Mouse (Mus musculus) regulatory T cell (primary cell): ENCODE data around the gene Dst.

ENCODE experiments used
- in situ Hi-C: fragments of 300-600 bp; cut with MboI, MseI; formaldehyde crosslinking; loops from one replicate; pipeline ENCODE4 v1.15.1; 2025; ENCODE audit warnings: high pct_unique_total_duplicates

The Dst gene

DNA sequence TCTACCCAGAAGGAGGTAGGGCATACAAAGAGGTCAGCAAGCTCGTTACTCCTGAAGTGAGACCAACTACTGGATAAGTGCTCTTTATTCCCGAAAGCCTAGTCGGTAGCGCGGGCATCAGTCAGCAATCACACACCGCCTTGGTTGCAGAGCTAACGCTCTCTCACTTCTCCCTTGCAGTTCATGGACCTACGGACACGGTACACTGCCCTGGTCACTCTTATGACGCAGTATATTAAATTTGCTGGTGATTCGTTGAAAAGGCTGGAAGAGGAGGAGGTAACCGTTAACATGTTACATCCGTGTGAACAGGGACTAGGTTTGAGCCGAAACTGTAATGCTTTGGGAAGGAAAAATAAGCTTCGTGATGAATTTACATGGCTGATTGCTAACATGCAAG is 266.5 kb downstream of the Dst start:
- in situ Hi-C loops, result no loop called here

DNA sequence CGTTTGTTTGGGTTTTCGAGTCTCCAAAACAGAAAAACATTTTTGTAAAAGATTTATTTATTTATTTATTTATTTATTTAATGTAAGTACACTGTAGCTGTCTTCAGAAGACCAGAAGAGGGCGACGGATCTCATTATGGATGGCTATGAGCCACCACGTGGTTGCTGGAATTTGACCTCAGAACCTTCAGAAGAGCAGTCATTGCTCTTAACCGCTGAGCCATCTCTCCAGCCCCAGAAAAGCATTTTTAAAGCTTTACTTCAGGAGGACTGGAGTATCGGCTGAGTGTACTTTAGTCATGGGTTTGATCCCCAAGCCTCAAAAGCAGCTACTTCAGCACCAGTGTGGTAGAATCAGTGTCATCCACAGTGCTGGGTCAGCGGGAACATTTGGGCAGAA is 266.9 kb downstream of the Dst start:
- in situ Hi-C loops, result no loop called here

DNA sequence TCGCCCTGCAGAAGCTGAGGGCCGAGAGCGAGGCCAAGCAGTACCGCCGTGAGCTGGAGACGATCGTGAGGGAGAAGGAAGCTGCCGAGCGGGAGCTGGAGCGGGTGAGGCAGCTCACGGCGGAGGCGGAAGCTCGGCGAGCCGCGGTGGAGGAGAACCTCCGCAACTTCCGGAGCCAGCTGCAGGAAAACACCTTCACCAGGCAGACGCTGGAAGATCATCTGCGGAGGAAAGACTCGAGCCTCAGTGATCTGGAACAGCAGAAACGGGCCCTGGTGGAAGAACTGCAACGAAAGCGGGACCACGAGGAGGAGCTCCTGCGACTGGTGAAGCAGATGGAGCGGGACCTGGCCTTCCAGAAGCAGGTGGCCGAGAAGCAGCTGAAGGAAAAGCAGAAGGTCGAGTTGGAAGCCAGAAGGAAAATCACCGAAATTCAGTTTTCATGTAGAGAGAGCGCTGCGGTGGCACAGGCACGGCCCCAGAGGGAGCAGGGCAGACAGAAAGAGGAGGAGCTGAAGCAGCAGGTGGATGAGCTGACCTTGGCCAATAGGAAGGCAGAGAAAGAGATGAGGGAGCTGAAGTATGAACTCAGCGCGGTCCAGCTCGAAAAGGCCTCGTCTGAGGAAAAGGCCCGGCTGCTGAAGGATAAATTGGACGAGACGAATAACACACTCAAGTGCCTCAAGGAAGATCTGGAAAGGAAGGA is 270.1 kb downstream of the Dst start:
- in situ Hi-C loops, result no loop called here

DNA sequence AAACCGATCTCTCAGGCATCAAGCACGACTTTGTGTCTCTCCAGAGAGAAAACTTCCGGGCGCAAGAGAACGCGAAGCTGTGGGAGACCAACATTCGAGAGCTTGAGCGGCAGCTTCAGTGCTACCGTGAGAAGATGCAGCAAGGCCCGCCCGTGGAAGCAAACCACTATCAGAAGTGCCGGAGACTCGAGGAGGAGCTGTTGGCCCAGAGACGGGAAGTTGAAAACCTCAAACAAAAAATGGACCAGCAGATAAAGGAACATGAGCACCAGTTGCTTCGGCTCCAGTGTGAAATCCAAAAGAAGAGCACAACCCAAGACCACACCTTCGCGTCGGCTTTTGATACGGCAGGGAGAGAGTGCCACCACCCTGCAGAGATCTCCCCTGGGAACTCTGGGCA is 271.7 kb downstream of the Dst start:
- in situ Hi-C loops, result no loop called here

DNA sequence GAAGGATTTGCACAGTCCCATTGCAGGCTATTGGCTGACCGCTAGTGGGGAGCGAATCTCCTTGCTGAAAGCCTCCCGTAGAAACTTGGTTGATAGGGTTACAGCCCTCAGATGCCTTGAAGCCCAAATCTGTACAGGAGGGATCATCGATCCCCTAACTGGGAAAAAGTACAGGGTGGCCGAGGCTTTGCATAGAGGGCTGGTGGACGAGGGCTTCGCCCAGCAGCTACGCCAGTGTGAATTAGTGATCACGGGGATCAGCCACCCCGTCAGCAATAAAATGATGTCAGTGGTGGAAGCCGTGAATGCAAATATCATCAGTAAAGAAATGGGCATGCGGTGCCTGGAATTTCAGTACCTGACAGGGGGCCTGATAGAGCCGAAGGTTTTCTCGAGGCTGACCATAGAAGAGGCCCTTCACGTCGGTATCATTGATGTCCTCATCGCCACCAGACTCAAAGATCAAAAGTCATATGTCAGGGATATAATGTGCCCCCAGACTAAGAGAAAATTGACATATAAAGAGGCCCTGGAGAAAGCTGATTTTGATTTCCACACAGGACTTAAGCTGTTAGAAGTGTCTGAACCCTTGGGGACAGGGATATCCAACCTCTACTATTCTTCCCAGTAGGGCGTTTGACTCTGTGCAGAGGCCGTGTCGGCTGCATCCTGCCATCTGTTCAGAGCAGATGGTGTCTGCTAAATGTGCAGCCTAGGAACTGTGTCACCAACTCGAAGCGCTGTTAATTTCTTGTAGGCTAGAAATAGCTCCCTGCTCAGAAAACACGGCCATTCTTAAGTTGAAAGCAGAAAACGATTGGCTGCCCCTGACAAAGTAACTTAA is 274.6 kb downstream of the Dst start:
- in situ Hi-C loops, result no loop called here

DNA sequence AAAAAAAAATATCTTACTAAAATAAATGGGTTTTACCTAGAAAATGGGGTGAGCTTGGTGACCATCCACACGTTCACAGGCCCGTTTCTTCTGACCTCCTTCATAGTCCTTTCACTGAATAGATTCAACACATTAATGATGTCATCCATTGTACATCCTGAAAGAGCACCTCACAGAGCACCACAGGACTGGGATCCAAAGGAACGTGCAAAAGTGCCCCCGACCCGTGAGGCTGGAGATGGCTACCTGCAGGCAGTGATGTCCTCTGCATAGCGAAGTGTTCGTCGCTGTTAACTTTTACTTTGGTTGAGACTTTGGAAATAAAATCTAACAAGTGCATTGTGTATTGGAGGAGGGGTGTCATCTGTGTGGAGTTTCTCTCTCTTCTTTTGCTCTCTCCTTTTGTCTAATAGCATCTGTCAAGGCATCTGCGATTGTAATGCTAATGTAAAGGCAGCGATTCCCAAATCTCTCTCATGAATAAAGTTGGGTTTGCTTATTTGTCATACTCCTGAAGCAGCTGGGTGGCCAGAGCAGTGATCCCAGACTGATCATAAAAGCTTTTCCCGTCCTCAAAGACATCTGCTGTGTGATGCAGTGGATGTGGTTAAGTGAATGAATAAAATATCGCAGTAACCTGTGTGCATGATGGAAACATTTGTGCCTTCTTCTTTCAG is 275.4 kb downstream of the Dst start:
- in situ Hi-C loops, result no loop called here

DNA sequence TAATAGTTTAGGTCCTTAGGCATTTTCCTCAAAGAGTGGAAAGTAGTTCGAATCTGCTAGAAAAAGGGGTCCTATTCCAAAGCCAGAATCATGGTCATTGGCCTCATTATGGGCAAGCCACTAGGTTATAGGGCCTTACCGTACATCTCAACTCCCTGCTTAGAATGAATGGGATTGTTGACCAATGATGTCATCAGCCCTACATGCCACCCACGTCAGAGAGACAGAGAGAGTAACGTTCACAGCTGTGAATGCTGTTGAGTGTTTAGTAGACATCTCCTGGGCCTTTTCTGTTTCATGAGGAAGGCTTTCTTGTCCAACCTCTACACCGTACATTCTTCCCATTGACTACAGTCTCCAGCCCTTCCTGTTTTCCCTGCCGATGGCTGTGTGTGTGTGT is 276.2 kb downstream of the Dst start:
- in situ Hi-C loops, result no loop called here

DNA sequence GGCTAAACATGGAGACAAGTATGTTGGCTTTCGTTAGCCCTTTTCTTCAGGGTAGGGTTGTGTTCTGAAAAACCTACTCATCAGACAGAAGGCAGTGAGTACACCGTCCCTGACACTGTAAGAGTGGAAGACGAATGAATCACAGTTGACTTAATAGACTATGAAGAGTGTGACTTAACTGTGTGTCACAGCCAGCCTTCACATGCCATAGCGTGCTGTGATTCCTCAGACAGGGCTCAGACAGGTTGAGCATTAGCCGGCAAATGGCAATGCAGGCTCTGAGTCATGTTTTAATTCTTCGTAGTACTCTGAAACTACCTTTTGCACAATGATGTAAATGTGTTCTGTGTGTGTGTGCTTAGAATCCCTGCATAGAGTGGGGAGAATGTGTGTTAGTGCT is 278.0 kb downstream of the Dst start:
- in situ Hi-C loops, result no loop called here

DNA sequence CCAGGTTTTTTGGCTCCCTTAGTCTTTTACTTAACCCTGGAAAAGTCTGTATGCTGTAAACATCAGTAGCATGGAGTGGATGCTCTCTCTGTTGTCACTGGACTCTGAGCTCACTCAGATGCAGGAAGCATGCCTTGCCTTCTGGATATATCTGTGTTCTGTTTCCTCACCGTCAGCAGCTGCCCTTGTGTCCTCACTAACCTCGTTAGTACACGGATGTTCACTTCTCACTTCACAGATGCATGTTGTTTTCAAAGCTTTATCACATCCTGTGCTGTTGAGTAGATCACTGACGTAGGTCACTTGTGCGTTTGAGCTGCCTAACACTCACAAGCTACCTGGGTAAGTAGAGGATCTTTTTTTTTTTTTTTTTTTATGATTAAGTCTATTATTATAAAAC is 279.5 kb downstream of the Dst start:
- in situ Hi-C loops, result no loop called here

DNA sequence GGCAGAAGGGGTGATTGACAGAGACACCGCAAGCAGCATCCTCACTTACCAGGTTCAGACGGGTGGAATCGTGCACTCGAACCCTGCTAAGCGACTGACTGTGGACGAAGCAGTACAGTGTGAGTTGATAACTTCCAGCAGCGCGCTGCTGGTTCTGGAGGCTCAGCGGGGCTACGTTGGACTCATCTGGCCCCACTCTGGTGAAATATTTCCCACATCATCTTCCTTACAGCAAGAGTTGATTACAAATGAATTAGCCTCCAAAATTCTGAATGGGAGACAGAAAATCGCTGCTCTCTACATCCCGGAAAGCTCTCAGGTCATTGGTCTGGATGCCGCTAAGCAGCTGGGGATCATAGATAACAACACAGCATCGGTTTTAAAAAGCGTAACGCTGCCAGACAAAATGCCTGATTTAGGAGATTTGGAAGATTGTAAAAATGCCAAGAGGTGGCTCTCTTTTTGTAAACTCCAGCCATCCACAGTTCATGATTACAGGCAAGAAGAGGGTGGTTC is 280.8 kb downstream of the Dst start:
- in situ Hi-C loops, result no loop called here

DNA sequence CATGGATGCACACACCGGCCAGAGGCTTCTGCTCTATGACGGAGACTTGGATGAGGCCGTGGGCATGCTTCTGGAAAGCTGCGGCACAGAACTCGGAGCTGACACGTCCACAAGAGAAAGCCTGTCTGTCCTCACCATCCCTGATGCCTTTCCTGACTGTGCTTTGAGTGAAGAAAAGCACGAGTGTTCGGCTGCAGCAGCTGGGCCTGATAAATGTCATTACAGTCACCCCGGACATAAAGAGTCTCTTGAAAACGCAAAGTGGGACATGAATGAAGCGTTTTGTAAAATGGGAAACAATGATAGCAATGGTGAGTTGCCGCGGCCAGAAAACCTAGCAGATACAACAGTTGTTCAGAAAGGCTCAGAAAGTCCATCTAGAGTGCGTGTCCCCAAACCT is 281.3 kb downstream of the Dst start:
- in situ Hi-C loops, result no loop called here

DNA sequence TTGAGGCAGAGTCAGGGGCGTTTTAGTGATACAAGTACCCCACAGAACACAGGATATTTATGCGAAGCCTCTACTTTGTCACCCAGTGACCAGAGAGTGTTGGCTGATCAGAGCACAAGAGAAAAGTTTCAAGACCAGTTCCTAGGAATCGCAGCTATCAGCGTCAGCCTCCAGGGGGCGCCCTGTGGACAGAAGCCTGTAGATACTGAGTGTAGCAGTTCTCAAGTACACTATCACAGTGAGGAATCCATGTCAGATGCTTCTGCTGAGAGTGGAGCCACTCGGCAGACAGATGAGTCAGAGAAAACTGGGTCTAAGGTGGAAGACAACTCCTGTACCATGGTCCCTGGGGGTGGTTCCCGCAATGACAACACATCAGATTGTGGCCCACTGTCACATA is 281.9 kb downstream of the Dst start:
- in situ Hi-C loops, result loop anchor here (5.0 kb wide), 1 partner anchor 498 kb away; no protein-coding TSS in a partner anchor

DNA sequence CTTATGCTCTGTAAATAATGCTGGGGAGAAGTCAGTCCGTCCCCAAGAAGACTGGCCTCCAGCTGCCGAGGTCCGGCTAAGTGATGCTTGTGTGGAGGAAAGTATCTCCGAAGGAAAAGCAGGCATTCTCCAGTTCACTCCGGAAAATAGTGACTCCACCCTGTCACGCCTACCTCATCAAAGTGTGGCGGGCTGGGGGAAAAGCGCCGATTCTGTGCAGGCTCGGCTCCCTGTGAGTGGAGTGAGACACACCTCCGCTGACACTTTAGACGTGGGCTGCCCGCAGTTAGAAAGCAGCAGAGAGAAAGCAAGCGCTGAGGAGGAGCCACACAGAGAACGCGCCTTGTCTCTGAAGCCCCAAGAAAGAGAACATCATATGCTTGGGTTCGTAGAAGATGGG is 284.1 kb downstream of the Dst start:
- in situ Hi-C loops, result loop anchor here (5.0 kb wide), 1 partner anchor 500 kb away; no protein-coding TSS in a partner anchor

DNA sequence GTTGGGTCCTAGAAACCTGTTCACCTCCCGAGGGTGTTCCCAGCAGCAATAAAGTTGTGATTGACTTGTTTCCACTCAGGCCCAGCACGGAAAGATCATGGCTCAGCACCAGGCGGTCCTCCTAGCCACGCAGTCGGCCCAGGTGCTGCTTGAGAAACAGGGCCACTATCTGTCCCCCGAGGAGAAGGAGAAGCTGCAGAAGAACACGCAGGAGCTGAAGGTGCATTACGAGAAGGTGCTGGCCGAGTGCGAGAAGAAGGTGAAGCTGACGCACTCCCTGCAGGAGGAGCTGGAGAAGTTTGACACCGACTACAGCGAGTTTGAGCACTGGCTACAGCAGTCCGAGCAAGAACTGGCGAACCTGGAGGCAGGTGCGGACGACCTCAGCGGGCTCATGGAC is 292.8 kb downstream of the Dst start:
- in situ Hi-C loops, result no loop called here

DNA sequence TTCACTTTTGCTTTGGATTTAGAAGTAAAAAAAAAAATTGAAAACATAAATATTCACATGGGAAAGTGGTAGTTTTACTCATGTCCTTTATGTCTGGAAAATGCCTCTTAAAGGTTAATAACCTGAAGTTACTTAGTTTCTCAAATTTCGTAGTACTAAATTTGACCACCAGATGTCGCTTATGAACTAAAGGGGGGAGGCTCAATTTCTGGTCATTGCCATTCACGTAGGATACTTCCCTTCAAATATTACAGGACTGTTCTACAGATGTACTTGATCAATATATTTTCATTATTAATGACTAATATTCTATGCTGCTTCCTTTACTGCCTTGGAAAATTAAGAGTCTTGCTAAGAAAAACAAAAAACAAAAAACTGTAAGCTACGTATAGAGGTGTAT is 293.5 kb downstream of the Dst start:
- in situ Hi-C loops, result no loop called here

DNA sequence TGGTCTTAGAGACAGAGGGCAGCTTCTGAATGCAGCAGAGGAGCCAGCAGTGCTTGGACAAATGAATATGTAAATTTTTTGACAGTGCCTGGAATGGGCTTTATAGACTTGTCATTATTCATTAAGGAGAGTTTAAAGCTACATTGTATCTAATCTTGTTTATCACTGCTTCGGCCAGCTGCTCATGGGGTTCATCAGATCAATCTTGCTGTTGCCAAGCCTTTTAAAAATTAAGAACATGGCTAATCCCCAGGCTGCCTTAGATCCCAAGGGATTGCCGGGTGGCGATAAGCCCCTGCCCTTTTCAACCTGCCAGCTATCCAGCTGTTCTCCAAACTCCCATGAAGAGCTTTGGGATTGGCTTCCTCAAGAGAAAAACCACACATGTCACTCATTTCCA is 303.7 kb downstream of the Dst start:
- in situ Hi-C loops, result no loop called here

DNA sequence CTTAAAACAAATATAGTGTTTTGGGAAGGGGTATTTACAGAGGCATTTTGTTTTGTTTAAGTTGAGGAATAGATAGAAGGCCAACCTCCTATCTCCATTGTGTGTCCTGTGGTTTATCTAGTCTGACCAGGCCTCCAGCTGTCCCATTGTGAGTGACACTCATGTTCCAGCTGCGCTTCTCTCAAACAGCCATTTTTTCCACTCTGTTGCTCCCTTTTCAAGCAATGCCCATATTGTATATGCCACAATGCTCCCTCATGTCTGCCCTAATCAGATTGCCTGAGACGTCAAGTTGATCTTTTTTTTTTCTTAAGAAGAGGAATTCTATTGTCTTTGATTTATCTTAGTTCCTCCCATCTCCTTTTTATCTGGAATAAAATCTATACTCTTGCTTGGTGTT is 308.4 kb downstream of the Dst start:
- in situ Hi-C loops, result no loop called here

DNA sequence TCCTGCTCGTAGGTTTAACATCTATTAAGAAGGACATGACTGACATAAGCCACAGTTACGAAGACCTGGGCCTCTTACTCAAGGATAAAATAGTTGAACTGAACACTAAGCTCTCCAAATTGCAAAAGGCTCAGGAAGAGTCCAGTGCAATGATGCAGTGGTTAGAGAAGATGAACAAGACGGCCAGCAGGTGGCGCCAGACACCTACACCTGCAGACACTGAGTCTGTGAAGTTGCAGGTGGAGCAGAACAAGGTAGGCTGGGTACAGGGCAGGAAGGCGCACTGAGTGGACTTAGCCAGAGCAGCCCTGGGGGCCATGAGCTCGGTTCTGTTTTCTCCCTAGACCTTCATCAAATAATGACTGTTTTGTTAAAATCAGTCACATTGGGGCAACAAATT is 310.3 kb downstream of the Dst start:
- in situ Hi-C loops, result no loop called here

DNA sequence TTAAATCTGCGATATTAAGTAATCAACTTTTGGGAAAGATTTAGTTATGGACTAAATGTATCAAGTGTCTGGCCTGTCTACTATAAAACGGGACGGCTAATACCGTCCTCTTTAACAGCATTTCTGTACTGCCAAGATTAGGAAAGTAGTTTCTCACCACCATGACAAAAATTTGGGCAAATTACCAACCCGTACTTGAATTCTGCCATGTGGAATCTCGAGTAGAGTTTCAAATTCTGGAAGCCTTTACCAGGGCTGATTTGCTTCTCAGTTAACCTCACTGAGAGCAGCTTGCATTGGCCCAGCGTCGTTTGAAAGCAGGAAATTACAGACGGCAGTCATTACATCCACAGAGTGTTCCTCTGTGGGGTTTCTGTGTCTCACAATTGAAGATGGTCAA is 310.8 kb downstream of the Dst start:
- in situ Hi-C loops, result no loop called here

DNA sequence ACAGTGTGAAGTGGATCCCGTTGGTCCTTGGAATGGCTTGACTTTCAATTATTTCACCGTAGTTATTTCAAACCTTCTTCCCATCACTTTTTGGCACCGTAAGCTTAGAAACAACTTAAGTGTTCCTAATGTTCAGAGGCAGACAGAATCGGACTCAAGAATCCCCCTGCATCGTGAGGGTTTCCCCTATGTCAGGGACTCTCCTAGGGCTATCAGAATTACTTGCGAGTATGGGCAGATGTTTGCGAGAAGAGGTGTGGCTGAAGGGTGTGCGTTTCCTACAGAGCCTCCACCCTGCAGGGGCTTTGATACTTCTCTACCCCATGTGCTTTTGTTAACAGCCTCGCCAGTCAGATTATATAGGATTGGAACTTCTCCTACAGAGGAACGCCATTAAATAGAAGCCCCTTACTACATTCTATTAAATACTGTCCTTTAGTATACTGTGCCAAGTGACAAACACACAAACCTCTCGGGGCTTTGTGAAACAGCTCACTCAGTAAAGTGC is 312.1 kb downstream of the Dst start:
- in situ Hi-C loops, result loop anchor here (5.0 kb wide), 2 partner anchors 182 to 372 kb away; no protein-coding TSS in a partner anchor

DNA sequence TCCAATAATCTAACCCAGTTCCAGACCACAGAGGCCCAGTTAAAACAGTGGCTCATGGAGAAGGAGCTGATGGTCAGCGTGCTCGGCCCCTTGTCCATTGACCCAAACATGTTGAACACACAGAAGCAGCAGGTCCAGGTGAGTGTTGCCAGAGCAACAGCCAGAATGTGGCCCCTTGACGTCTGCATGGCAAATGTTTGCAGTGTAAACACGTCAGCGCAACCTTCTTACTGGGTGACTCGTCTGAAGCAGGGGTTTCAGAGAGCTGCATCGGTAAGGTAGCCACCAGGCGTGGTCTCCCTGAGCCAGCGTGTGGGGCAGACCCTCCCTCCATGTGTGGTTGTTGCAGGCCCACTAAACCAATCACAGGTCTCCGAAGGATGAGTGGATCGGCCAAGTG is 315.8 kb downstream of the Dst start:
- in situ Hi-C loops, result loop anchor here (5.0 kb wide), 2 partner anchors 178 to 368 kb away; no protein-coding TSS in a partner anchor

DNA sequence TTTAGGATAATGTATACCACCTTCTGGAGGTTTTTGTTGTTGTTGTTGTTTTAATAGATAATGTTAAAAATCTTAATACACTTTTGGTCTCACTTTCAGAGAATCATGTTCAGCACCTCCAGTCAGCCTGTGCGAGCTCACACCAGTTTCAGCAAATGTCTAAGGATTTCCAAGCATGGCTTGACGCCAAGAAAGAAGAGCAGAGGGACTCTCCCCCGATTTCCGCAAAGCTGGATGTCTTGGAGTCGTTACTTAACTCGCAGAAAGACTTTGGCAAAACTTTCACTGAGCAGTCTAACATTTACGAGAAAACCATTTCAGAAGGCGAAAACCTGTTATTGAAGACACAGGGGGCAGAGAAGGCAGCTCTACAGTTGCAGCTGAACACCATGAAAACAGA is 319.7 kb downstream of the Dst start:
- in situ Hi-C loops, result no loop called here
